Mouse (Mus musculus) adrenal gland, adult (tissue): ENCODE results near the gene Rbm28.

Experiments
- DNase-seq, 2 experiments: peaks; one replicate each; pipeline ENCODE4 v3.0.0; 2022 to 2023; ENCODE audit warnings: low spot score in 1 of 2; ENCODE audit not compliant: inconsistent age in 2 of 2

Rbm28 gene

DNA sequence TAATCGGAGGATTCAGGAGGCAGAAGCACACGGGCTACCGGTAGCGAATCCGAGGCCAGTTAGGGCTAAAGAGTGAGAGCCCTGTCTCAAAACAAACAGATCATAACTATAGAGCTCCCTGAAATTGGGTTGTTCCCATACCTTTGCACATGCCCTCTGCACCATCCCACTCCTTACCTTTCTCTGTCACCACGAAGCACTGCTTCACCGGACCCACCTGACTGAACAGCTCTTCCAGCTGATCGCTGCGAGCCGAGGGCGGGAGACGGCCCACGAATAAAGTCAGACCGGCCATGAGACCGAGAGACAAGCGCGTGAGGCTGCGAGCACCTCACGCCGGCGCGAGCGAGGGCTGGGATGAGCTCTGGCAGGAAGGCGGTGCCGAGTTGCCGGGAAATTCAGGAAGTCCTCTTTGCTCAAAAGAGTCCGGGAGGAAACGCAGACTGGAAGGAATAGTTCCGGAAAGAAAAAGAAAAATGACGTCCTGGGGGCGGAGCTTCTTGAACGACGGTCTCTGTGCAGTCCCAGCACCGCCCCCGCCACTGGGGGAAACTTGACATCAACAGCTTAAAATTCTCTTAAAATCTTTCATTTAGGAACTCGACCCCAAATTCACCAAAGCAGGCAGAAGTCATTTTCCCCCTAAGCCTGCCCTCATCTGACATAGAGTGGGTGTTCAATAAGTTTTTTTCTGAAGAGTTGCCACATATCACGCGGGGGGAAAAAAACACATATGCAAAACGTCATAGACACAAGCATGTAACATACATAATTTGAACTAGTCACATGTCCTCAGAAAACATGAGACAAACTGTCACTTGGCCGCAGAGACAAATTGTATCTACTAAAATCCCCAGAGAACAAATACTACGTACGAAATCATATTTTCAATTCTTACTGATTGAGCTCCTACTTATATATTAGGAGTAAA, at the start of gene Rbm28:
TSS of gene Rbm28 (minus strand) at position 693 of the 931 bp plus-strand sequence.
- peak; percentile 88 to 97 for DNase-seq

GRCm38 (mm10) chr6:29214245-29214644, 49.4 kb upstream of the Rbm28 start:
- DNase-seq, result peak in 1 of 2 experiments; percentile 59

DNA sequence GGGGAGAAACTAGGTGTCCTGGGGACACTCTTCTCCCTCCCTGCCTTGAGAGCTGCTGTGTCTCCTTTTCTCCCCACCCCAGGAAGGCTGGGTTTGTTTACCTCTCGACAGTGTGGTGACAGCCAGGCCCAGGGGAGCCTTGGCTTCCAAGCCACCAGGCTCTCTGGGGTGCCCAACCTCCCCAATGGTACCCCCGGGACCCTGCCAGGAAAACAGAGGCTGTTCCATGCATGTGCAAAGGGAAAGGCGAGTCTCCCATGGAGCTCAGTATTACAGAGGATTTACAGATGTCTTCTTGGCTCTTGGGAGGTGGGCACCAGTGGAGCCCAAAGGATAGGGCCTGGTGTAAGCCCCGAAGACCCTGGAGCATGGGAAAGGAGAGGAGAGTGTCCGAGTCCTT, 48.6 kb upstream of the Rbm28 start:
- peak in 1 of 2 experiments; percentile 42 for DNase-seq

- peak; percentile 90 to 94 for DNase-seq
These were observed 47.1 kb upstream of the Rbm28 start for GRCm38 (mm10) chr6:29211806-29212492.

DNA sequence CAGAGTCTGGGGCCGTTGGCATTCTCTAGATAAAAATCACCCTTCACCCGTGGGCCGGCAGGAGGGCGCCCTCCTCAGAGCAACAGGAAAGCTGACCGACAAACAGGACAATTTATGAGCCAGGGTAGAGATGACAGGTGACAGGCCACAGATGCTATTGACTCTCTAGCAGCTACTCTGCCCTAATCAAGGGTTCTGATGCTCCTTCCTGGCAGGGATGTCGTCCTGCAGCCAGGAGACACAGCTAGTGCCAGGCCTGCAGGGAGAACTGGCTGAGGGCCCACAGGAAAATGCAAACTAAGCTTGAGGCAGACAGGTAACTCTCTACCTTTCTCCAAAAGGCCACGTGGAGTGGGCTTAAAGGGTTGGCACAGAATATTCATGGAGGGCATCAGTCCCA, 46.3 kb upstream of the Rbm28 start:
- peak in 1 of 2 experiments; percentile 69 for DNase-seq

DNA sequence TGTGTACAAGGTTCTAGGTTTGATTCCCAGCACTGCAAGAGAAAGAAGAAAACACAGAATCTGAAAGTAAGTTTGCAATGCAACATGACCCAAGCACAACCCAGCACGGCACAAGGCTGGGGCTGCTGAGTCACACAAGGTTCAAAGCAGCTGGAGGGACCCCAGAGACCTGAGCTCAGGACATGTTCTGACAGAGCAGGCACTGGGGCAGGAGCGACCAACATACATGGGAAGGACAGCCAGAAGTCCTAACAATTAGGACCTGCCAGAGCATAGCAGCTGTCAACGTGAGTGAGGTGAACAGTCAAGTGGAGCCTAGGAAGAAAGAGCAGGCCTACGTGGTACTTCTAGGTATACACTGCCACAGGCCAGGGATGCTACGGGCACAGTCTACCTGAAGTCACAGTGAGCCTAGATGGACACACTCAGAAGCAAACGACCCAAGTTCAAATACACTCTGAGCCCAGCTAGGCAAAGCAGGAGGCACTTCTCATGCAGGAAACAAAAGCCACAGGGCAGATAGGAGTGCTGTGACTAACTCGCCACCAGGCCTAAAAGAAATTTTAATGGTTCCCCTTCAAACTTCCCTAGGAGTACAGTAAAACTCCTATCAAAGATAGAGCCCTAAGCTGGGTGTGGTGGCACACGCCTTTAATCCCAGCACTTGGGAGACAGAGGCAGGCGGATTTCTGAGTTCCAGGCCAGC, 45.6 kb upstream of the Rbm28 start:
- DNase-seq, result peak in 1 of 2 experiments; percentile 62

DNA sequence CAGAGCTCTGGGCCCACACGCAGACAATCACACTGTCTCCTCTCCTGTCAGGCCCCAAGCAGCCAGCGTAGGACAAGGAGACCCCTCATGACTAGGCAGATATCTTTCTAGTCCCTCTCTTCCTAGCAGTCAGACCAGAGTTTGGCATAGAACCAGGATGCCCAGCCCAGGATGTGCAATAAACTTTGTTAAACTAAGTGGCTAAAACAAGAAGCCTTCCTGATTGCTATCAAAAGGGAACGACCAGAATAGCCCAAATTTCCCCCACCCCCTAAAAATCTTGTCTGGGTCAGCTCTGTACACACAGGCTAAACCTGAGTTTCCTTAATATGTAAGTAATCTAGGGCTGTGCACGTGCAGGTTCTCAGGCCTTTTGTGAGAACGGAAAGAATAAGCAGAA, 43.4 kb upstream of the Rbm28 start:
- no peak for DNase-seq

- DNase-seq, result peak in 1 of 2 experiments; percentile 21
These were observed 42.2 kb upstream of the Rbm28 start for GRCm38 (mm10) chr6:29207017-29207416.

DNA sequence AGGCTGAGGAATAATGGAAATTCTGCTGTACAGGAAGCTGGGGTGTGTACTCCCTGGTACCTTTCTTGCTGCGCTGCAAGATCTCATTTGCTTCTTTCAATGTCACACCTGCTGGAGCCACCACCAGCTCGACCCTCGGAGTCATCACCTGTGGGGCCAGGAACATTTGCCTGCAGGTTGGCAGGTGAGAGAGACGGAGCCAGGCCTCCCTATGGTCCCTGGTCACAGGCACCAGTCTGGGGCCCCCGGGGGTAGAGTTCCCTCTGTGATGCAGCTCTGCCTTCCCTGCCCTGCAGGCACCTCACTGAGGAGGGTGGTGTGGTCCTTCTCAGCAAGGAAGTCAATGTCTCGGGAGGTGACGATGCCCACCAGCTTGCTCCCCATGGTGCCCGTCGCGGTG, 41.2 kb upstream of the Rbm28 start:
- DNase-seq, result peak in 1 of 2 experiments; percentile 36

DNA sequence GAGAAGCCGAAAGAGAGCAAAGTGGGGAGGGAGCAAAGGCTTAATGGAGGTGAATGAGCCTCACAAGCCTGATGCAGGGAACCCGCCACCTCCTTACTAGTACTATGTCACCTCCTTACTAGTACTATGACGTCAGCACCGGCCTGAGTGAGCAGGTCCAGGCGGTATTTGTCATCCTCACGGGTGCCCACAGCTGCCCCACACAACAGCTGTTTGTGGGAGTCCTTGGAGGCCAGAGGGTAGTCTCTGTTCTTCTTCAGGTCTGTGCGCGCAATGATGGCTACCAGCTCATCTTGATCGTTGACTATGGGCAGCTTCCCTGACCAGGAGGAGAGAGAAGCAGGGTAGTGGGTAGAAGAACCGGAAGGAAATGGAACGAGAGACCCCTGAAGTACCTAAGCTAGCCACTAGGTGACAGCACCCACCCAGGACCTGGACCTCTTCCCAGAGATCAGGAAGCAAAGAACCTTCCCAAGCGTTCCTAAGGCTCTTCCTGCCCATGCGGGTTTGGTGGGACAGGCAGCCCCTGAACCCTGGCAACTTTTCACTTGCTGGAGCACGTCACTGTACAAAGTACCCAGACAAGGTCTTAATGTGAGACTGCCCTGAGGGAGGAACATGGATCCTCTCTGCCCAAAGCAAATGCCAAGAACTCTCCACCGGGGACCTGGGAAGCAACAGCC, 40.3 kb upstream of the Rbm28 start:
- peak; percentile 57 to 84 for DNase-seq

DNA sequence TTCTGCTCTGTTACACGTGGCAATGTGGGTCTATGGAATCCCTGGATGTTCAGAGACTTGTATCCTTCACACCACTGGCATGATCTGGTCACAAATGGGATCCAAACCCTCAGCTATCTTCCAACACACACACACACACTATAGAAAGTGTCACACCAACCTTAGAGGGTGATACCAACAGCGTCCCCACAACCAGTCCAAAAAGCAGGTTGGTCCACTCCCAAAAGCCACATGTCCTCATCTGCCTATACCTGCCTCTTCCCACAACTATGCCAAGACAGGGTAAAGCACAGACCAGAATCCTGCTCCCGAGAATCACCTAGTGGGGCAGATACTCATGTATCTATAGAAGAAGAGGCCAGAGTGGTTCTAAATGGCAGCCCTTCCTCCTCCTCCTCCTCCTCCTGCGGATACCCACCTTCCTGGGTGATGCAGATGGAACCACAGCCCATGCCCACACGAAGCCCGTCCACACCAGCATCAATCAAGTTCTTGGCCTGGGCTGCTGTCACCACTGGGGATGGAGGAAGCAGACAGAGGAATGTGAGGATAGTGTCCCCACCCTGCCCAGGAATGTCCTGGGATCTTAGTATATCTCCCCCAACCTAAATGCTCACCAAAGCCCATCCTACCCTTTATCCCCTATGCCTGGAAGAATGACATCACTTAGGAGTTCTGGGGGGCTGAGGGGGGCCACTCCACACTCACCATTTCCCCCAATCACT, 39.2 kb upstream of the Rbm28 start:
- DNase-seq, result no peak

DNA sequence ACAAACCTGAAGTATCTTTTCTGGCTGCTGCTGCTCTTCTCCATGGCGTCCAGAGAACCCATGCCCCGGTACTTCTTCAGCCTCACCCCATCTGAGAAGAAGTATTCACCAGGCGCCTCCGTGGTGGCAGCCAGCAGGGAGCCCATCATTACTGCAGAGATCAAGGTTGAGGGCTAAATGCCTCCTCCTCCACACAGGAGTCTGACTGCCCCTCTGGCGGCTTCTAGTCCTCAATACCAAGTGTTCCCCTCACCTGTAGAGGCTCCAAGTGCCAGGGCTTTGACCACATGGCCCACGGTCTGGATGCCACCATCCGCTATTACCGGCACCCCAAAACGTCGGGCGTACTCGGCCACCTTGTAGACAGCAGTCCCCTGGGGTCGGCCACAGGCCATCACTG, 38.3 kb upstream of the Rbm28 start:
- no peak for DNase-seq

GRCm38 (mm10) chr6:29201988-29202387, 37.2 kb upstream of the Rbm28 start:
- DNase-seq, result peak in 1 of 2 experiments; percentile 20

GRCm38 (mm10) chr6:29201341-29201740, 36.5 kb upstream of the Rbm28 start:
- no peak for DNase-seq

- DNase-seq, result no peak
These were observed 35.7 kb upstream of the Rbm28 start for GRCm38 (mm10) chr6:29200496-29200895.

- DNase-seq, result peak in 1 of 2 experiments; percentile 28
These were observed 34.5 kb upstream of the Rbm28 start for GRCm38 (mm10) chr6:29199223-29199855.

GRCm38 (mm10) chr6:29198309-29199222, 33.8 kb upstream of the Rbm28 start:
- peak; percentile 89 to 96 for DNase-seq

DNA sequence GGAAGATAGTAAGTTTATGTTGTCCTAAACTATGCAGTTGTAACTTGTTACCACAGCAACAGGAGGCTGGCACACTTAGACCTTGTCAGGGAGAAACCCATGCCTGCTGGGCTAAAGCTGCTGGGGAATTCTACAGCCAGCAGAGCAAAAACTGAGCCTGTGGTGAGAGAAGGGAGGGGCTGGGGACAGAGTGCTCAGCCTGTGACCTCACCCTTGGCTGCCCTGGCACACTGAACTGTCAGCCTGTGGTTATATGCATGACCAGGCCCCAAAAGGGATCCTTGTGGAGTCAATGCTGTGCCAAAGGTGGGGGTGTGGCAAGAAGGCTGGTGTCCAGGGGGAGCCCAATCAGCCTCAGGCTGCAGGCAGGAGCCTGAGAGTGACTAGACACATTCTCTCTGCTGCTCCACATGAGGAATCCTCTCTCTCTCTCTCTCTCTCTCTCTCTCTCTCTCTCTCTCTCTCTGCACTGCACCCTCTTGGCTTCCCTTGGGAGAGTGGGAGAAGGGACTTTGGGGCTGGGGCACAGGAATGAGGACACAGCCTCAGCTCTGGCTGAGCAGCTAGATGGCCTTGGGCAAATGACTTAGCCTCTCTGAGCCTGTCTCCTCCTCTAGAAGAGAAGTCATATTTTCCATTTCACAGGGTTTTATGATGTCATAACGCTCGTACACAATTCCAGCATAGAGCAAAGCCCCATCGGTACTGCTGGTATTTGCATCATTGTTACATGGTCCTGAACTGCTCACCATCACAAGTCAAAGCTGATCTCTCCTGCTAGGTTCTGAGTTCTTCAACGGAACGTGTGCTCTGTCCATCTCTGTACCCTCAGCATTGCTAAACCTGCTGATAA, 31.3 kb upstream of the Rbm28 start:
- DNase-seq, result peak; percentile 76 to 79
